Mouse (Mus musculus) bone marrow macrophage, adult 2 months (primary cell): ENCODE data around the gene Abca1.

Source experiments
- CTCF ChIP-seq: IDR thresholded peaks from 2 replicates; pipeline ENCODE4 v1.5.1; 2012; ENCODE audit warnings: low read depth, mild to moderate bottlenecking, low read length, moderate library complexity
- POLR2A ChIP-seq: IDR thresholded peaks from 2 replicates; pipeline ENCODE4 v1.6.1; 2012; ENCODE audit warnings: mild to moderate bottlenecking, low read depth, low read length, borderline replicate concordance

GRCm38 (mm10) chr4:53115866-53116265, 43.8 kb downstream of the Abca1 start:
- TF ChIP-seq POLR2A (no peak), CTCF (no peak)
